Mouse (Mus musculus): ENCODE results near the gene Gbp5. TPM values are rescaled to one million over a fixed set of nuclear protein-coding genes. Genes with fewer than 3 reads are reported as not detected.
A peak's percentile ranks its signal among the peaks of the same experiment; 100 is the strongest.
"Not testable (repeated sequence)": the region's sequence is repeated elsewhere in the genome, so short reads cannot be mapped to it uniquely, and the experiment has no call there.

The Gbp5 gene
- polyA plus RNA-seq, 1 experiment from 2014 or later: not detected

GRCm38 (mm10) chr3:142497123-142497841 lies 3.5 kb downstream of the Gbp5 start:
- H3K4me3 ChIP-seq: no peak overlapping the region
- H3K27ac ChIP-seq (replicated peaks): no peak overlapping the region
- no peaks in the 10 kb centered on the region for H3K36me3 ChIP-seq (replicated peaks)
- H3K9me3 ChIP-seq: no peaks in the 10 kb centered on the region
- WGBS: 67% methylated on average over 15 of the region's 15 CpGs
- H3K4me1 ChIP-seq: no peaks in the 10 kb centered on the region
- DNase-seq (ENCODE audit: low spot score): no peak
- H3K27me3 ChIP-seq (replicated peaks; ENCODE audit: low read depth, poor library complexity, severe bottlenecking): no peaks in the 10 kb centered on the region

DNA sequence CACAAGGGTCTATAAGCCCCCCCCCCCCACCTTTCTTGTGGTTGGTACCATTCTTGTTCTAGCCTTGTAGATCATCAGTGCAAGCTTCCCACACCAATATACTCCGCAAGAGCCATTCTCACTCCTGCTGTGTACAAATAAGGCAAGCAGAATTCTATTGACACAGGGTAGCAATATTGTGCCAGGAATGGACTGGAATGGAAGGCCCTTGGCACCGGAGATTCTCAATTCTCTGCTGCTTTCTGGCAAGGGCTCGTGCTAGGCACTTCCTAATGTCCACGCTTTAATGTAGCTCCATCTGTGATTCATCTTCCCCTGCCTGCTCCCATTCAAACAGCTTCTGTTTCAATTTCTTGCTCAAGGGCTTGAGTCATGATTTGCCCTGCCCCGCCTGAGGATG lies 5.2 kb downstream of the Gbp5 start:
- H3K4me3 ChIP-seq: no peak overlapping the region
- no peaks in the 10 kb centered on the region for H3K4me1 ChIP-seq
- no peak for DNase-seq (ENCODE audit: low spot score)
- H3K36me3 ChIP-seq (replicated peaks): no peaks in the 10 kb centered on the region
- no peaks in the 10 kb centered on the region for H3K27me3 ChIP-seq (replicated peaks; ENCODE audit: low read depth, poor library complexity, severe bottlenecking)
- 84% methylated on average over 5 of the region's 5 CpGs for WGBS
- no peaks in the 10 kb centered on the region for H3K9me3 ChIP-seq
- no peak overlapping the region for H3K27ac ChIP-seq (replicated peaks)

DNA sequence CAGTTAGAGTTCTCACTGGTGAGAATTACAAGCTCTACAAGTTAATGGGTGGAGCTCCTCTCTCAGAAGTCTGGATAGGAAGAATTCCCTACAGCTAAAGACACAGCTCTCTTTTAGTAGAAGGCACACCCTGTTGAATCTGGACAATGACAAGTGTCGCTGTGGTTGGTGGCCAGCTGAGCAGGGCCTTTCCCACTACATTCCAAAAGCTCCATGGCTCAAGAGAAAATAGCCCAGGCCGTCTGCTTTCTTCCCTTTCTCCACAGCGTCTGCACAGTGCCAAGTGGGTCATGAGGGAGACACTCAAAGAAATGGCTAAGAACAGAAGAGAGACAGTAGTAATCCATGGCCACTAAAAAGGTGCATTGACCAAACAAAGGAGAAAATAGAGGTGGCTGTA lies 34.3 kb downstream of the Gbp5 start:
- Histone ChIP-seq H3K4me3 (no peak overlapping the region), H3K27me3 (replicated peaks; ENCODE audit: low read depth, poor library complexity, severe bottlenecking) (peaks cover 35% of the 10 kb centered on the region), H3K4me1 (peaks cover 12% of the 10 kb centered on the region), H3K27ac (replicated peaks) (no peak overlapping the region), H3K36me3 (replicated peaks) (no peaks in the 10 kb centered on the region), H3K9me3 (no peaks in the 10 kb centered on the region)
- 62% methylated on average over 3 of the region's 3 CpGs for WGBS
- no peak for DNase-seq (ENCODE audit: low spot score)

DNA sequence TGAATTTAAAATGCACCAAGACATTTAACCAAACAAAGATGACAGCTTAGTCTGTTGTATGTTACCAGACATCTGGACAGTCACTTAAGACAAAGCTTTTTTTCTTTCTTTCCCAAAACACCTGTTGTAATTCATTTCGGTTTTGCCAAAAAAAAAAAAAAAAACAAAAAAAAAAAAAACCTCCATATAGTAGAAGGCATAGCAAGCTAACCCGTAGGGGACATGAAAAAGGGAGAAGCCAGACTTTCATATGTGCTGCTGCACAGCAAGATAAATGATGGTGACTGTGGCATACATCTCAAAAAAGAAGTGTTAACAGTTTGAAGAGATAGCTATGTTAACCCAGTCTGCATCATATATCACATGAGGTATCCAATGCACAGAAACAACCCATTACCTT lies 35.8 kb downstream of the Gbp5 start:
- WGBS: 66% methylated on average over 2 of the region's 2 CpGs
- H3K4me1 ChIP-seq: peaks cover 12% of the 10 kb centered on the region
- no peak overlapping the region for H3K27ac ChIP-seq (replicated peaks)
- H3K4me3 ChIP-seq: peak overlapping the region; percentile 70
- H3K36me3 ChIP-seq (replicated peaks): no peaks in the 10 kb centered on the region
- DNase-seq (ENCODE audit: low spot score): no peak
- H3K9me3 ChIP-seq: no peaks in the 10 kb centered on the region
- peaks cover 35% of the 10 kb centered on the region for H3K27me3 ChIP-seq (replicated peaks; ENCODE audit: low read depth, poor library complexity, severe bottlenecking)

GRCm38 (mm10) chr3:142530087-142530953 lies 36.5 kb downstream of the Gbp5 start, which contains the start of gene Gbp7:
TSS of gene Gbp7 (plus strand) at chr3:142530342.
- no peaks in the 10 kb centered on the region for H3K36me3 ChIP-seq (replicated peaks)
- WGBS: 1% methylated on average over 30 of the region's 30 CpGs
- H3K27ac ChIP-seq (replicated peaks): peak within 1 kb of the TSS; percentile 48; the same call in 1 of the 2 replicates
- H3K4me3 ChIP-seq: peak within 1 kb of the TSS; percentile 70
- peaks cover 12% of the 10 kb centered on the region for H3K4me1 ChIP-seq
- DNase-seq (ENCODE audit: low spot score): peak; percentile 59
- peaks cover 35% of the 10 kb centered on the region for H3K27me3 ChIP-seq (replicated peaks; ENCODE audit: low read depth, poor library complexity, severe bottlenecking)
- no peaks in the 10 kb centered on the region for H3K9me3 ChIP-seq

DNA sequence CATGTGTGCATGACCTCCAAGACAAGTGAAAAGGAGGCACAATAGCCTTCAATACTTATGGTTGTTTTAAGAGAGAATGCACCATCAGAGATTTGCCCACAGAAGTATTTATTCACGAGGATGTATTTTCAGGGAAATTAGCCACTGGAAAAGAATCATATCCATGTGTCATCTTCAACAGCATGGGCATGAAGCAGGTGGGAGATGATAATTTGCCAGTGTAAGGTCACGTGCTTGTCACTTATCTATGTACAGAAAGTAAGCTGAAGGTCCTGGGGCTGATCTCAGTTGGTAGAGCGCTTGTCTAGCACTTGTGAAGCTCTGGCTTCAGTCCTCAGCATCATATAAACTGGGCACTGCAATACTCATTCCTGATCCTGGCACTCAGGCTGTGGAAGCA lies 37.8 kb downstream of the Gbp5 start:
- no peaks in the 10 kb centered on the region for H3K9me3 ChIP-seq
- H3K27me3 ChIP-seq (replicated peaks; ENCODE audit: low read depth, poor library complexity, severe bottlenecking): peaks cover 35% of the 10 kb centered on the region
- no peak overlapping the region for H3K27ac ChIP-seq (replicated peaks)
- no peaks in the 10 kb centered on the region for H3K36me3 ChIP-seq (replicated peaks)
- H3K4me1 ChIP-seq: peaks cover 12% of the 10 kb centered on the region
- H3K4me3 ChIP-seq: no peak overlapping the region
- DNase-seq (ENCODE audit: low spot score): no peak
- 89% methylated on average over 3 of the region's 3 CpGs for WGBS

GRCm38 (mm10) chr3:142533185-142533584 lies 39.4 kb downstream of the Gbp5 start:
- WGBS: 89% methylated on average over 3 of the region's 3 CpGs
- Histone ChIP-seq H3K9me3 (no peaks in the 10 kb centered on the region), H3K4me1 (peaks cover 12% of the 10 kb centered on the region), H3K27ac (replicated peaks) (no peak overlapping the region), H3K36me3 (replicated peaks) (no peaks in the 10 kb centered on the region), H3K4me3 (no peak overlapping the region), H3K27me3 (replicated peaks; ENCODE audit: low read depth, poor library complexity, severe bottlenecking) (peaks cover 35% of the 10 kb centered on the region)
- DNase-seq (ENCODE audit: low spot score): no peak

DNA sequence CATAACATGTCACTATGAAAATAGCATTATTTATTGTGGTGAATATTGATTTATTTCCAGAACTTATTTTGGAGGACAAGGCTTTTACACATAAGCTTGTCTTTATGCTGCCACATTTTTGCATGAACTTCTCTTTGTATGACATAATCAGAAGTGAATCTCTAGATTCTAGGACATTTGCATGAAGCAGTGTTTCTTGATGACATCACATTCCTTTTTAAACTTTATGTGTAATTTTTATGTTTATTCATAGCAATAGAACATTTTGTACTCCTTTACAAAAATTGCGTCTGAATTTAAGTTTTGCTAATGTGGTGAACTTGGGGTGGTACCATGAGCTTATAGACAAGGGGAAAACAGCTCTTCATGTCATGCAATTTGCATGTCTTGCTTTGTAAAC lies 41.9 kb downstream of the Gbp5 start:
- H3K9me3 ChIP-seq: no peaks in the 10 kb centered on the region
- H3K4me3 ChIP-seq: no peak overlapping the region
- H3K4me1 ChIP-seq: peaks cover 3% of the 10 kb centered on the region; the same call in 1 of the 2 replicates
- H3K27me3 ChIP-seq (replicated peaks; ENCODE audit: low read depth, poor library complexity, severe bottlenecking): peaks cover 20% of the 10 kb centered on the region
- DNase-seq (ENCODE audit: low spot score): no peak
- WGBS: 61% methylated on average over 1 of the region's 1 CpGs
- no peak overlapping the region for H3K27ac ChIP-seq (replicated peaks)
- H3K36me3 ChIP-seq (replicated peaks): no peaks in the 10 kb centered on the region

DNA sequence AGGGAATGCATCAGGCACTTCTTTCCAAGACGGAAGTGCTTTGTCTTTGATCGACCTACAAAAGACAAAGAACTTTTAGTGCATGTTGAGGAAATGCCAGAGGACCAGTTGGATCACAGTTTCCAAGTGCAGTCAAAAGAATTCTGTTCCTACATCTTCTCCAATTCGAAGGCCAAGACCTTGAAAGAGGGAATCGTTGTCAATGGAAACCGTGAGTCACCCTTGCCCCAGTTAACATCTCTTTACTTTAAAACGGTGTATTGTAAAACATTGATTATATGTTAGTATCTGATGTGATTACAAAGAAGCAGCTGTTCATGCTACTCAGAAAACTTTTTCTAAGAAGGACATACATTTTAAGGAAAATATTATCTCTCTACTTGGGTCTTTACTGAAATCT lies 47.6 kb downstream of the Gbp5 start:
- H3K4me3 ChIP-seq: no peak overlapping the region
- no peak for DNase-seq (ENCODE audit: low spot score)
- H3K27ac ChIP-seq (replicated peaks): no peak overlapping the region
- no peaks in the 10 kb centered on the region for H3K9me3 ChIP-seq
- no peaks in the 10 kb centered on the region for H3K4me1 ChIP-seq
- H3K27me3 ChIP-seq (replicated peaks; ENCODE audit: low read depth, poor library complexity, severe bottlenecking): no peaks in the 10 kb centered on the region
- 82% methylated on average over 6 of the region's 6 CpGs for WGBS
- no peaks in the 10 kb centered on the region for H3K36me3 ChIP-seq (replicated peaks)

GRCm38 (mm10) chr3:142542776-142543175 lies 49.0 kb downstream of the Gbp5 start:
- H3K9me3 ChIP-seq; DNase-seq (ENCODE audit: low spot score); H3K27me3 ChIP-seq (replicated peaks; ENCODE audit: low read depth, poor library complexity, severe bottlenecking); H3K27ac ChIP-seq (replicated peaks); H3K36me3 ChIP-seq (replicated peaks); H3K4me1 ChIP-seq; H3K4me3 ChIP-seq: not testable (repeated sequence)
- 91% methylated on average over 12 of the region's 12 CpGs for WGBS

DNA sequence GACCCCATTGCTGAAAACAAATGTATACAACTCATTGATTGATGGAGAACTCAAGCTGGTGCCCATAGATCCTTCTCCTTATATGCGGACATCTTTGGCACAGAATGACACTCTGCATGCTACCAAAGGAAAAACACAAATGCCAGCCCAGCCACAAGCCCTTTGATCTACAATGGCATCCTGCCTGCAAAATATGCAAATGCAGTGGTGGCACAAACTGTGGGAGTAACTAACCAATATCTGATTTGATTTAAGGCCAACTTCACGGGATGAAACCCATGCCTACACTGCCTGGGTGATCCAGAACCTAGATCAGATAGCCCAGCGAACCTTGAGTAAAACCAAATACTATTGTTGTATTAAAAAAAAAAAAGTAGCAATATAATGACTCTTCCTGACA lies 52.9 kb downstream of the Gbp5 start:
- 86% methylated on average over 3 of the region's 3 CpGs for WGBS
- no peaks in the 10 kb centered on the region for H3K36me3 ChIP-seq (replicated peaks)

GRCm38 (mm10) chr3:142550052-142550676 lies 56.4 kb downstream of the Gbp5 start:
- no peaks in the 10 kb centered on the region for H3K4me1 ChIP-seq
- H3K27ac ChIP-seq (replicated peaks): no peak overlapping the region
- no peaks in the 10 kb centered on the region for H3K27me3 ChIP-seq (replicated peaks; ENCODE audit: low read depth, poor library complexity, severe bottlenecking)
- no peaks in the 10 kb centered on the region for H3K36me3 ChIP-seq (replicated peaks)
- H3K9me3 ChIP-seq: no peaks in the 10 kb centered on the region
- H3K4me3 ChIP-seq: no peak overlapping the region
- WGBS: 80% methylated on average over 3 of the region's 3 CpGs
- no peak for DNase-seq (ENCODE audit: low spot score)

More for the DNA sequence above, 52.9 kb downstream of the Gbp5 start:
- H3K27ac ChIP-seq (replicated peaks): no peak overlapping the region
- H3K4me1 ChIP-seq: no peaks in the 10 kb centered on the region
- DNase-seq (ENCODE audit: low spot score): no peak
- H3K4me3 ChIP-seq: no peak overlapping the region
- H3K27me3 ChIP-seq (replicated peaks; ENCODE audit: low read depth, poor library complexity, severe bottlenecking): no peaks in the 10 kb centered on the region
- H3K9me3 ChIP-seq: no peaks in the 10 kb centered on the region

All from embryonic facial prominence, embryonic 10.5 days (tissue).